In genomic region chr3:88027434-88028186, GRCm38 (mm10) we compare ENCODE assay signal across 11 mouse cellular contexts. TPM values are rescaled to one million over a fixed set of nuclear protein-coding genes. Genes with fewer than 3 reads are reported as not detected.
DNase-seq lines count a peak whose midpoint lies in the region; ATAC-seq and TF ChIP-seq lines count a peak whose summit lies in the region.
"Had no signal": no experiment of that assay in that cellular context is flagged by ENCODE, and none has a peak within 500 bp of the region (broad histone marks: within the 10 kb centered on the region; RNA-seq: fewer than 3 reads in every experiment).

Hapln2 (minus strand) TSS chr3:88027583.

- no peak for DNase-seq in heart, adult 2 months
- DNase-seq in heart, embryonic 10.5 days (ENCODE audit: low spot score), result no peak
- peak; percentile 24 for DNase-seq in lung, embryonic 14.5 days
- no peak for DNase-seq in lung, postnatal 4 days
- DNase-seq in naive thymus-derived CD4-positive, alpha-beta T cell, adult 2 months (ENCODE audit: low read depth), result peak; percentile 53
- DNase-seq in cerebellum, adult 11 months, result no peak
- DNase-seq in hindbrain, embryonic 14.5 days (ENCODE audit: low spot score), result no peak

- H3K79me2 ChIP-seq in heart, adult 2 months (replicated peaks; ENCODE audit: control insufficient read depth, insufficient read depth, low read length), result no peaks in the 10 kb centered on the region

- H3K27me3 ChIP-seq in heart, adult 2 months (ENCODE audit: control insufficient read depth, insufficient read depth, low read length), result peaks cover 12% of the 10 kb centered on the region
- H3K27me3 ChIP-seq in heart, embryonic 10.5 days (ENCODE audit: insufficient read depth, poor library complexity, severe bottlenecking), result peaks cover 87% of the 10 kb centered on the region
- peaks cover 39% of the 10 kb centered on the region for H3K27me3 ChIP-seq in lung, embryonic 14.5 days (ENCODE audit: insufficient read depth, low read length)
- H3K27me3 ChIP-seq in hindbrain, embryonic 14.5 days (ENCODE audit: control insufficient read depth, insufficient read depth, low read length), result peaks cover 49% of the 10 kb centered on the region

- no peaks in the 10 kb centered on the region for H3K36me3 ChIP-seq in heart, adult 2 months (ENCODE audit: control insufficient read depth, insufficient read depth, low read length)
- no peaks in the 10 kb centered on the region for H3K36me3 ChIP-seq in heart, embryonic 10.5 days
- H3K36me3 ChIP-seq in lung, embryonic 14.5 days (ENCODE audit: insufficient read depth), result no peaks in the 10 kb centered on the region
- no peaks in the 10 kb centered on the region for H3K36me3 ChIP-seq in hindbrain, embryonic 14.5 days (replicated peaks; ENCODE audit: control insufficient read depth, insufficient read depth)

- WGBS in heart, adult 2 months, result 44% methylated on average over 5 of the region's 5 CpGs
- 48% methylated on average over 5 of the region's 5 CpGs for WGBS in heart, embryonic 10.5 days
- WGBS in lung, embryonic 14.5 days, result 47% methylated on average over 5 of the region's 5 CpGs
- 55% methylated on average over 5 of the region's 5 CpGs for WGBS in bone marrow, adult 2 months
- WGBS in hindbrain, embryonic 14.5 days, result 44% methylated on average over 5 of the region's 5 CpGs

- H3K4me2 ChIP-seq in lung, embryonic 14.5 days, result no peak within 1 kb of the TSS
- H3K4me2 ChIP-seq in hindbrain, embryonic 14.5 days (replicated peaks), result no peak within 1 kb of the TSS

- no peak within 1 kb of the TSS for H3K27ac ChIP-seq in heart, adult 2 months
- no peak within 1 kb of the TSS for H3K27ac ChIP-seq in heart, embryonic 10.5 days
- no peak within 1 kb of the TSS for H3K27ac ChIP-seq in lung, embryonic 14.5 days (ENCODE audit: low read depth)
- no peak within 1 kb of the TSS for H3K27ac ChIP-seq in bone marrow, adult 2 months (ENCODE audit: control insufficient read depth, insufficient read depth, low read depth, low read length, poor library complexity)
- H3K27ac ChIP-seq in hindbrain, embryonic 14.5 days, result no peak within 1 kb of the TSS

- TF ChIP-seq EP300 in heart, adult 2 months (IDR thresholded peaks at IDR 0.05; ENCODE audit: insufficient read depth, low read depth, low read length), result no peak

- intact Hi-C loops in heart, adult 2 months (cut with DNase I), result loop anchor here (5.0 kb wide), 1 partner anchor 45 kb away; no protein-coding TSS in a partner anchor

- no peak for TF ChIP-seq POLR2A in heart, adult 2 months (IDR thresholded peaks at IDR 0.05; ENCODE audit: insufficient read depth, low read depth, low read length)
- TF ChIP-seq POLR2A in bone marrow, adult 2 months (IDR thresholded peaks at IDR 0.05; ENCODE audit: borderline replicate concordance, control insufficient read depth, low read depth, low read length), result no peak

- no peak within 1 kb of the TSS for H3K4me3 ChIP-seq in heart, adult 2 months
- no peak within 1 kb of the TSS for H3K4me3 ChIP-seq in heart, embryonic 10.5 days
- no peak within 1 kb of the TSS for H3K4me3 ChIP-seq in lung, embryonic 14.5 days (ENCODE audit: low read depth, low read length)
- H3K4me3 ChIP-seq in bone marrow, adult 2 months (replicated peaks; ENCODE audit: control insufficient read depth, low read depth, low read length), result no peak within 1 kb of the TSS
- H3K4me3 ChIP-seq in hindbrain, embryonic 14.5 days (replicated peaks; ENCODE audit: low read length), result no peak within 1 kb of the TSS
- H3K4me3 ChIP-seq: megakaryocyte, embryonic 14.5 days had no signal

- no peaks in the 10 kb centered on the region for H3K4me1 ChIP-seq in heart, adult 2 months (ENCODE audit: control insufficient read depth, insufficient read depth, low read length)
- peaks cover 22% of the 10 kb centered on the region for H3K4me1 ChIP-seq in heart, embryonic 10.5 days
- H3K4me1 ChIP-seq in lung, embryonic 14.5 days (ENCODE audit: insufficient read depth), result peaks cover 3% of the 10 kb centered on the region; the same call in 1 of the 2 replicates
- H3K4me1 ChIP-seq in bone marrow, adult 2 months (ENCODE audit: control insufficient read depth, insufficient read depth, low read length), result no peaks in the 10 kb centered on the region
- H3K4me1 ChIP-seq in hindbrain, embryonic 14.5 days (replicated peaks; ENCODE audit: control insufficient read depth, insufficient read depth, low read length), result peaks cover 13% of the 10 kb centered on the region

- H3K9ac ChIP-seq in heart, adult 2 months (ENCODE audit: low read depth, low read length), result no peak within 1 kb of the TSS
- H3K9ac ChIP-seq in lung, embryonic 14.5 days, result no peak within 1 kb of the TSS
- no peak within 1 kb of the TSS for H3K9ac ChIP-seq in hindbrain, embryonic 14.5 days

- peak; percentile 70 for TF ChIP-seq CTCF in heart, adult 2 months (IDR thresholded peaks at IDR 0.05)
- peak; percentile 49; the same call in 1 of the 2 replicates for TF ChIP-seq CTCF in lung, embryonic 14.5 days (IDR thresholded peaks at IDR 0.05; ENCODE audit: low read depth)
- TF ChIP-seq CTCF in bone marrow, adult 2 months (IDR thresholded peaks at IDR 0.05; ENCODE audit: control insufficient read depth, insufficient read depth, low read length), result 0 out of 2 replicates have a peak, but pooled peaks have one; percentile 13

- no peaks in the 10 kb centered on the region for H3K9me3 ChIP-seq in heart, embryonic 10.5 days
- H3K9me3 ChIP-seq in lung, embryonic 14.5 days (ENCODE audit: low read depth, low read length), result peaks cover 5% of the 10 kb centered on the region; the same call in 1 of the 2 replicates
- H3K9me3 ChIP-seq in hindbrain, embryonic 14.5 days (ENCODE audit: control insufficient read depth, low read length), result no peaks in the 10 kb centered on the region

- no peak for ATAC-seq in lung, embryonic 14.5 days (ENCODE audit: insufficient read depth)
- ATAC-seq in hindbrain, embryonic 14.5 days (ENCODE audit: low FRiP score), result no peak

RNA-seq across cellular contexts. Expression of gene Hapln2, which starts in this region (rescaled TPM):
- not detected for total RNA-seq in heart, adult 2 months (2021)
- polyA plus RNA-seq in heart, adult 2 months (2012; rRNA removed), result not detected in 2 replicates
- 0.07 and 0.08 TPM in 2 replicates for polyA plus RNA-seq in heart, embryonic 10.5 days (2016; fragmentation: Nextera tagmentation; extraction: Ambion mirVana)
- polyA plus RNA-seq in lung, embryonic 14.5 days (2014; fragmentation: Nextera tagmentation; extraction: Ambion mirVana), result not detected in 2 replicates
- not detected in 2 replicates for polyA plus RNA-seq in bone marrow, adult 2 months (2011; ENCODE audit: insufficient read depth, insufficient read length, low replicate concordance, missing spikeins)
- polyA plus RNA-seq in hindbrain, embryonic 14.5 days (2014; fragmentation: Nextera tagmentation; extraction: Ambion mirVana), result 0.41 and 0.67 TPM in 2 replicates
- total RNA-seq: common myeloid progenitor, adult 5-6 weeks; gastrocnemius, adult 18-20 months had no signal

Comparison
In these comparisons a context has a peak if more than half of its experiments do, and no peak if none do; other contexts are left out.
1. Peak in DNase-seq in lung, embryonic 14.5 days; RNA of the gene not detected or under 1 TPM.
2. CTCF ChIP-seq: peak in every context shown above with its lines; median percentile 70 in heart, adult 2 months; 49 in lung, embryonic 14.5 days; 13 in bone marrow, adult 2 months.